Mouse (Mus musculus): ENCODE results near the gene Gpr4. TPM values are rescaled to one million over a fixed set of nuclear protein-coding genes. Genes with fewer than 3 reads are reported as not detected.

The Gpr4 gene
- total RNA-seq, 1 experiment from 2014 or later: not detected

- peak; percentile 19 for ATAC-seq (replicated peaks; ENCODE audit: low read depth, poor library complexity, severe bottlenecking)
These were observed 14.8 kb downstream of the Gpr4 start for GRCm38 (mm10) chr7:19226817-19227797.

DNA sequence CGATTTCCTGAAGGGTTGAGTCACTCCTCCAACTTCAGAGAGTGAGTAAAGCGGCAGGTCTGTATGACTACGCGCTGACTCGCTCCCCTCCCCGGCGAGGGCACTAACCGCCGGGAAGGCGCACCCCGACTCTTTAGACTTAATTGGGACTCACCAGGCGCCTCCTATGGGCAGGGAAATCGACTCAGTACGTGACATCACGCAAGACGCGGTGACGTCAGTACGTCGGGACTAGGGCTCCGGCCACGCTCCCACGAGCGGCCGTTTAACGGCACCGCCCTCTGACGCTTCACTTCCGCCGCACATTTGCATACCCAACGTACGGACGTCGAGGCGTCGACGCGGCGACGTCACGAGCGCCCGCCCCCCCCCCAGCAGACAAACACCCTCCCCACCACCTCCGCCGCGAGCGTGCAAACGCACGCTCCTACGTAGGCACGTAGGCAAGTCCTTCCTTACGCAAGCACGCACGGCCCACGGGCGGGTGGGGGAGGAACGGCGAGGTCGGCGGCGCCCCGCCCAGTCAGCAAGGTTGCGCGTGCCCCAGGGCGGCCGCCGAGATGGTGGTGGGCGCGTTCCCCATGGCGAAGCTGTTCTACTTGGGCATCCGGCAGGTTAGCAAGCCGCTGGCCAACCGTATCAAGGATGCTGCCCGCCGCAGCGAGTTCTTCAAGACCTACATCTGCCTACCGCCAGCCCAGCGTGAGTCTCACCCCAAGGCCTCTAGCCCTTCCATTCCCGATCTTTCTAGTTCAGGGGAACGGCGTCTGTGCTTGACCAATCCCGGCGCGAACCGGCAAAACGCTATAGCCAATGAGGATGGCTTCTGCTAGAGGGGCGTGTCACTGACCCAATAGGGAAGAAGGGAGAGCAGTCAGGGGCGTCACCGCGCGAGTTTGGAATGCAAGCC is 15.8 kb downstream of the Gpr4 start, which contains the start of gene Opa3:
Gene Opa3, plus strand, starts transcription at position 452 of the 910 bp plus-strand sequence.
- ATAC-seq (replicated peaks; ENCODE audit: low read depth, poor library complexity, severe bottlenecking): peak; percentile 83

- ATAC-seq (replicated peaks; ENCODE audit: low read depth, poor library complexity, severe bottlenecking): no peak
These were observed 16.4 kb downstream of the Gpr4 start for GRCm38 (mm10) chr7:19228793-19229148.

GRCm38 (mm10) chr7:19229404-19229803 is 17.1 kb downstream of the Gpr4 start:
- no peak for ATAC-seq (replicated peaks; ENCODE audit: low read depth, poor library complexity, severe bottlenecking)

DNA sequence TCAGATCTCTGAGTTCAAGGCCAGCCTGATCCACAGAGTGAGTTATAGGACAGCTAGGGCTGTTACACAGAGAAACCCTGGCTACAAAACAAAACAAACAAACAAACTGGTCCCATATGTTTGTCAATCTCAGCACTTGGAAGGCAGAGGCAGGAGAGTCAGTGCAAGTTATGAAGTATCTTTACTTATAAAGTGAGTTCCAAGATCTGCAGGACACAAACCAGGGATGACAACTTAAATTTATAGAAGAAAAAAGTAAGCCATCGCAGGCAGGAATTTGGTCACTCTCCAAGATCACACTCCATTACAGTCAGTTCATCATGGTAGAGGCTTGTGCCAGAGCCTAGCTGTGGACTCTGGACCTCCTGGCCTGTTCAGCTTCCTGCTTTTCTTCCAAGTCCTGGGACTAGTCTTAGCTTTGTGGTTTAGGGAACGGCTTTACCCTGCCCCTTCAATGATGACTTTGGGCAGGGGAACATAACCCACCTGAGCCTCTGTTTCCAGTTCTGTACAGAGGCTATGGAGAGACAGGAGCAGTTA is 17.8 kb downstream of the Gpr4 start:
- ATAC-seq (replicated peaks; ENCODE audit: low read depth, poor library complexity, severe bottlenecking): no peak

GRCm38 (mm10) chr7:19230899-19231298 is 18.6 kb downstream of the Gpr4 start:
- ATAC-seq (replicated peaks; ENCODE audit: low read depth, poor library complexity, severe bottlenecking): no peak

- no peak for ATAC-seq (replicated peaks; ENCODE audit: low read depth, poor library complexity, severe bottlenecking)
These were observed 19.5 kb downstream of the Gpr4 start for GRCm38 (mm10) chr7:19231849-19232248.

DNA sequence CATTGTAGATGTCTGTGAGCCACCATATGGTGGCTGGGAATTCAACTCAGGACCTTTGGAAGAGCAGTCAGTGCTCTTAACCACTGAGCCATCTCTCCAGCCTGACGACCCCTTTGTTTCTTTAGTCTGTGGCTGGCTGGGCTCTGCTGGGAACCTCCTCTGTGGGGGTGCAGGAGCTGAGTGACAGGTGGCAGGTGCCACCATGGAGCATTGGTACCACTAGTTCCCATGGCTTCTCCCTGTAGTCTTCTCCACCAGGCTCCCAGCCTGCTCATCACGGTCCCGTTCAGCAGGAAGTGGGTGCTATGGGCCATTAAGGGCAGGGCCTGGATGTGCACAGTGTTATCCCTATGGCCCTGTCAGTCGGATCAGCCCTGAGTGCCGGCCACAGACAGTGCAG is 22.3 kb downstream of the Gpr4 start:
- peak; percentile 16 for ATAC-seq (replicated peaks; ENCODE audit: low read depth, poor library complexity, severe bottlenecking)

DNA sequence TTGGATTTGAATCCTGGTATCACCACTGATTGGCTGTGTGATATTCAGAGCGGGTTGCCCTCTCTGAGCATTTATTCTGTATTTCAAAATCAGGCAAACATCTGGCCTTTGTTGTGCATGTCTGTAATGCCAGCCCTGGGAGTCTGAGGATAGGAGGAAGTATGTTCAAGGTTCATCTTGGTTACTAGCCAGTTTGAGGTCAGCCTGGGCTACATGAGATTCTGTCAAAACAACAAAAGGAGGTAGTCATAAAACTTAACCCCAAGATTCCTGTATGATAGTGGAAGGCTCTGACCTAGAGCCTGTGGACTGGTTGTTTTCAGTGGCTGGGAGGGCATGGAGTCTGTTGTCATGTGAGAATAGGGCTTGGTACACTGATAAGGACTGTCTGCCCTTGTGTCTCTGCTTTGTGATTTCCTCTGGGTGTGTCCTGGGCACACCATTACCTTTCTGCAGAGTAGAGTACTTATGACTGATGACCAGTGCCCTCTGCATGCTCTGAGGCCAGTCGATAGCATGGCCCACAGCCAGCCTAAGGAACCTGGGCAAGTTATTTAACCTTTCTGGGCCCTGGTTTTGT is 22.8 kb downstream of the Gpr4 start:
- ATAC-seq (replicated peaks; ENCODE audit: low read depth, poor library complexity, severe bottlenecking): peak; percentile 27

- no peak for ATAC-seq (replicated peaks; ENCODE audit: low read depth, poor library complexity, severe bottlenecking)
These were observed 24.1 kb downstream of the Gpr4 start for GRCm38 (mm10) chr7:19236411-19236810.

GRCm38 (mm10) chr7:19238344-19238743 is 26.0 kb downstream of the Gpr4 start:
- ATAC-seq (replicated peaks; ENCODE audit: low read depth, poor library complexity, severe bottlenecking): no peak

GRCm38 (mm10) chr7:19239423-19239822 is 27.1 kb downstream of the Gpr4 start:
- peak; percentile 86 for ATAC-seq (replicated peaks; ENCODE audit: low read depth, poor library complexity, severe bottlenecking)

GRCm38 (mm10) chr7:19239986-19240385 is 27.6 kb downstream of the Gpr4 start:
- ATAC-seq (replicated peaks; ENCODE audit: low read depth, poor library complexity, severe bottlenecking): no peak

DNA sequence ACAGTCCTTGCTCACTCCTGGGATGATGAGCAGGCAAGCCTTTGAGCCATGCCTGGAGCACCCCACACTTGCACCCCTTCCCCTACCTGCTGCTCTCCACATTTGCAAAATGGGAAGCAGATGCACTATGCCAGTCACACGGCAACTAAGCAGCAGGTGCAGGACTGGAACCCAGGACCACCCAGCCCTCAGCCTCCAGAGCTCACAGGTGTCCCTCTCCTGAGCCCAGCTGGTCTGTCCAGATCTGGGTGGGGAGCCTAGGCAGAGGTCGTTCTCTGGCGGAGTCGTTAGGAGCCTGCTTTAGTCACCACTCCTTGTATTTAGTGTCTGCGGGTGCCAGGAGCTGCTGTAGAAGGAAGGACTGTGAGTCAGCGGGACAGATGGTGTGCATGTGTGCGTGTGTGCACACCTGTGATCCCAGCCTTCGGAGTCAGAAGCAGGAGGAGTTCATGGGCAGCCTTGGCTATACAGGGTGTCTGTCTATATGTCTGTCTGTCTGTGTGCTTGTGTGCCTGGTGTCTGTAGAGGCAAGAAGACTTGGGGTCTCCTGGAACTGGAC is 28.6 kb downstream of the Gpr4 start:
- ATAC-seq (replicated peaks; ENCODE audit: low read depth, poor library complexity, severe bottlenecking): no peak

DNA sequence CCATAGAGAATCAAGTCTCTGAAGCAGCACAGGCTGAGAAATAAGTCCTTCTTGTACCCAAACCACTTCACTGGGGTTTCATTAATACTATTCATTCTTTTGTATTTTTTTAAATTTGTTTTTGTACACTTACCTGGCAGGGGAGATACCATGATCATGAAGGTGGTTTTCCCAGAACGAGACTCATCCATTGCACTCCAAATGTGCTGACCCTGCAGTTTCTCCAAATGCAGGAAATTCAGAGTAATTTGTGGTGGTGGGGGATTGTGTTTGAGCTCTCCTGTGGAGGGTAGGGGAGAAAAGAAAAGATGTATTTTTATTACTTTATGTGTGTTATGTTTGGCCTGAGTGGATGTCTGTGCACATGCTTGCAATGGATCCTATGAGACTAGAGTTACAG is 29.7 kb downstream of the Gpr4 start:
- no peak for ATAC-seq (replicated peaks; ENCODE audit: low read depth, poor library complexity, severe bottlenecking)

DNA sequence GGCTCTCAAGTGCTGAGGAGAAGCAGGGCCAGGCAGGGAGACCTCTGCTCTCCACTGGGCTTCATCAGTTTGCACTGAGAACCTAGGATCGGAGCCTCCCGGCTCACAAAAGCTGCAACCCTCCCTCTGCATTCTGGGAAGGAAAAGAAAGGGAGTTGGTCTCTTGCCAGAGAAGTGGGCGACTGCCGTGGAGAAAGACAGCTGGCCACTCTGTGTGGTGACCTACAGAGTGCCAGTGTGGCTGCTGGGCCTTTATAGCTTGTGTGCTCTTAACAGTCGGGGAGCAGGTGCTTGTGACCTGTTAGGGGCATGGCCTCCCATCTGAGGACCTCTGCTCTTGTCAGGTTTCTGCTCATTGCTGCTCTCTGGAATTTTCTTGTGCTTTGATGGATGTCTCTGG is 31.5 kb downstream of the Gpr4 start:
- ATAC-seq (replicated peaks; ENCODE audit: low read depth, poor library complexity, severe bottlenecking): no peak

DNA sequence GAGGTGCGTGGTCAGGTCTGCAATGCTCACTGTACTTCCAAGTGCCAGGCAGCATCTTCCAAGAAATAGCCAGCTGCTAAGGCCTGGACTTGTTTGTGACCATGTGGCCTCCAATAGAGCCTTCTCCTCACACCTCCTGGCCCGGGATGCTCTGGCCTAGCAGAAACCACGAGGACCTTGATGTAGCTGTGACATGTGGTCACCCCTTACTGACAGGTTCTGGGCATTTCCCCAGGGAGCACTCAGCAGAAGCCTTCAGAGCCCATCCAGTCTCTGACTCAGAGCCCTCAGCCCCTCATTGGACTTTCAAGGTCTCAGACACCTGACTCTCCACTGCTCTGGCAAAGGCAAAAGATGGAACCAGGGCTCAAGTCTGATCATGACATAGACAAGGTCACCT is 32.7 kb downstream of the Gpr4 start:
- no peak for ATAC-seq (replicated peaks; ENCODE audit: low read depth, poor library complexity, severe bottlenecking)

DNA sequence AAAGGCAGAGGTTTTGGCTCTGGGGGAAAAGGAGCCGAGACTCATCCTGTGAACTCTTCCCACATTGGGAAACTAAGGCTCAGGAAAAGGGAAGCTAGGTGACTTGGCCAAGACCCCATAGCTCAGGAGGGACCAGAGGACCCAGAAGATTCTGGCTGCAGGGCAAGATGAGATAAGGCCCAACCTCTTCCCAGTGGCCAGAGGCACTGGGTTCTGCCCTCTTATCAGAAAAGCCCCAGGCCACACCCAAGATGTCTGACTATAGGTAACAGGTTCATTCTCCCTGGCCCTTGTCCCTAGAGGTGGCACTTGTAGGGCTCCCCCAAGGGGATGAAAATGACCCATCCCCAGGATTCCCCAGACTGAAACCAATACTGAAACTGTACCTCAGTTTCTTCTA is 34.5 kb downstream of the Gpr4 start:
- no peak for ATAC-seq (replicated peaks; ENCODE audit: low read depth, poor library complexity, severe bottlenecking)

DNA sequence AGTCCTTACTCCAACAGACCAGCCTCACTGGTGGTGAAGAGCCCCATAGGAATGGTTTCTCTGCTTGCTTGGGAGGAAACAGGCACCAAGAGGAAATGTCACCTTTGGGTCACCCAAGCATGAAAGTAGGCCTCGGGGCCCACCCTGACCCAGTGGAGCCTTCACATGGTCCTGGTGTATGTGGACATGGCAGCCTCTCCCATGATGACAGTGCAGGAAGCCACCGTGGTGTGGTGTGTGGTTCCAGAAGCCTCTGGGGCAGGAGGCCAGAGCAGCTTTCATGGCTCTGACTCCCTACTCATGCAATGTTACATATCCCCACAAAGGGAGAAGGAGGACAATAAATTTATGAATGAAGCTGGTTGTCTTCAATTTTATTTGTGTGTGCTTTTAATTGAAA is 35.2 kb downstream of the Gpr4 start:
- ATAC-seq (replicated peaks; ENCODE audit: low read depth, poor library complexity, severe bottlenecking): no peak

DNA sequence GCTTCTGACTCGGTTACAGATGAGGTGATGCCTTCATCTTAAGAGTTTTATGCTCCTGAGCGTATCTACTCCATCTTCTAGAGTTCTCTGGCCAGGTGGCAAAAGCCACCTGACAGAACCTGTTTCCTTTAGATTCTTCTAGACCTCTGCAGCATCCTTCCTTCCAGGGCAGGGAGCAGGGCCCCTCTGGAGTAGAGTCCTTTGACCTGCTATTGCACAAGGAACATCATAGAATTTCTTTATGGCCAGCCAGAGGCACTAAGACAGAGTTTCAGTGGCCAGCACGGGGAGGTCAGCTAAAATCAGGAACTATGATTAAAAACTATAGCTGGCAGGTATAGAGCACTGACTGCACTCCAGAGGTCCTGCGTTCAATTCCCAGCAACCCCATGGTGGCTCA is 39.7 kb downstream of the Gpr4 start:
- ATAC-seq (replicated peaks; ENCODE audit: low read depth, poor library complexity, severe bottlenecking): no peak
